Mouse (Mus musculus) heart, postnatal 0 days (tissue): ENCODE measurements around the gene Itga8.

Source experiments
- CTCF ChIP-seq: IDR thresholded peaks from 2 replicates; pipeline ENCODE4 v1.5.1; 2016; ENCODE audit warnings: antibody characterized with exemption, control low read depth, low read depth
- EP300 ChIP-seq: IDR thresholded peaks from 2 replicates; pipeline ENCODE4 v1.6.1; 2016; ENCODE audit warnings: antibody characterized with exemption, low read depth

GRCm38 (mm10) chr2:12329620-12330019, 27.9 kb upstream of the Itga8 start:
- no peak for TF ChIP-seq EP300
- TF ChIP-seq CTCF: no peak
